Mouse (Mus musculus) kidney, embryonic 14.5 days (tissue): ENCODE measurements around the gene Armcx3. TPM values are rescaled to one million over a fixed set of nuclear protein-coding genes. Genes with fewer than 3 reads are reported as not detected.
"Not testable (repeated sequence)": the region's sequence is repeated elsewhere in the genome, so short reads cannot be mapped to it uniquely, and the experiment has no call there.

ENCODE experiments used
- ATAC-seq: fragments of 200-750 bp; cut with Nextera tagmentation; 2 replicates; pipeline ENCODE4 v1.8.0; 2017; ENCODE audit warnings: moderate number of reproducible peaks, mild to moderate bottlenecking, moderate TSS enrichment, moderate library complexity; ENCODE audit not compliant: low FRiP score, low TSS enrichment
- H3K27ac ChIP-seq: fragments of 300-500 bp; sonication (generic); 2 replicates; pipeline ENCODE4 v1.5.1; 2014; ENCODE audit warnings: low read depth, mild to moderate bottlenecking, low read length, moderate library complexity, mixed read lengths
- H3K27me3 ChIP-seq: fragments of 300-500 bp; sonication (generic); 2 replicates; pipeline ENCODE4 v1.6.1; 2014; ENCODE audit warnings: mild to moderate bottlenecking, low read length; ENCODE audit not compliant: control insufficient read depth, insufficient read depth
- H3K36me3 ChIP-seq: fragments of 300-500 bp; sonication (generic); 2 replicates; pipeline ENCODE4 v1.6.1; 2014; ENCODE audit warnings: low read length, mixed read lengths; ENCODE audit not compliant: control insufficient read depth, insufficient read depth
- H3K4me1 ChIP-seq: fragments of 300-500 bp; sonication (generic); 2 replicates; pipeline ENCODE4 v1.6.1; 2014; ENCODE audit warnings: low read length, mixed read lengths; ENCODE audit not compliant: control insufficient read depth, insufficient read depth
- H3K4me2 ChIP-seq: fragments of 300-500 bp; sonication (generic); replicated peaks from 2 replicates; pipeline ENCODE4 v1.6.1; 2014; ENCODE audit warnings: low read depth, mild to moderate bottlenecking, low read length
- H3K4me3 ChIP-seq: fragments of 300-500 bp; sonication (generic); 2 replicates; pipeline ENCODE4 v1.5.1; 2014; ENCODE audit warnings: mild to moderate bottlenecking, low read length
- H3K9ac ChIP-seq: fragments of 300-500 bp; sonication (generic); 2 replicates; pipeline ENCODE4 v1.6.1; 2014; ENCODE audit warnings: low read depth, mild to moderate bottlenecking, low read length, moderate library complexity
- H3K9me3 ChIP-seq: fragments of 300-500 bp; sonication (generic); 2 replicates; pipeline ENCODE4 v1.6.1; 2016; ENCODE audit warnings: low read length; ENCODE audit not compliant: control insufficient read depth
- WGBS: fragments of 180-500 bp; shearing (Covaris S2); extraction: QIAGEN DNeasy Blood & Tissue Kit; methylation state at CpG from one replicate; pipeline ENCODE4 v1.1.7; 2014; 5-methylcytosine and 5-hydroxymethylcytosine counted together
- polyA plus RNA-seq: library from polyadenylated mRNA; unstranded; fragments of >200 nt; fragmentation: Nextera tagmentation; extraction: Ambion mirVana; gene quantifications from 2 replicates; pipeline ENCODE4 v1.2.1, GENCODE M21; 2014

Gene Armcx3
- polyA plus RNA-seq, 1 experiment from 2014 or later: 56.3 TPM

DNA sequence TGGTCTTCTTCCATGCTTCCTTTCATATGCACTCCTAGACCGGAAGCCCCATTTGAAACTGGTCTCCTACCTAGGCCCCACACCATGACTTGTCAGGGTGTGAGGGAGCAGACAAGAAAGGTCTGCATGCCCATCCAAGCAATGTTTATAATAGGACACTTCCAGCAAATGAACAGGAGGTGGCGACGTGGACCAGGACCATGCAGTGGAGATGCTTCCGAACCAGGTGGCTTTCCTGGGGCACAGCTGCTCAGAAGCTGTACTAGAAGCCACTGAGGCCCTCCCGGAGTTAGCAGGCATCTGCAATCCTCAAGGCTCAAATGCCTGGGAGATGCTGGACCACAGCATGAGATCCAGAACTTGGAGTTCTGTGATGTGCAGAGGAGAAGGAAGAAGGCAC lies 9.9 kb upstream of the Armcx3 start:
- Histone ChIP-seq H3K9ac (no peak overlapping the region), H3K4me1 (no peaks in the 10 kb centered on the region), H3K4me2 (no peak overlapping the region), H3K9me3 (no peaks in the 10 kb centered on the region), H3K4me3 (no peak overlapping the region), H3K27me3 (peaks cover 3% of the 10 kb centered on the region; the same call in 1 of the 2 replicates), H3K27ac (no peak overlapping the region), H3K36me3 (no peaks in the 10 kb centered on the region)
- 30% methylated on average over 5 of the region's 5 CpGs for WGBS
- ATAC-seq: peak; percentile 58; the same call in 1 of the 2 replicates

DNA sequence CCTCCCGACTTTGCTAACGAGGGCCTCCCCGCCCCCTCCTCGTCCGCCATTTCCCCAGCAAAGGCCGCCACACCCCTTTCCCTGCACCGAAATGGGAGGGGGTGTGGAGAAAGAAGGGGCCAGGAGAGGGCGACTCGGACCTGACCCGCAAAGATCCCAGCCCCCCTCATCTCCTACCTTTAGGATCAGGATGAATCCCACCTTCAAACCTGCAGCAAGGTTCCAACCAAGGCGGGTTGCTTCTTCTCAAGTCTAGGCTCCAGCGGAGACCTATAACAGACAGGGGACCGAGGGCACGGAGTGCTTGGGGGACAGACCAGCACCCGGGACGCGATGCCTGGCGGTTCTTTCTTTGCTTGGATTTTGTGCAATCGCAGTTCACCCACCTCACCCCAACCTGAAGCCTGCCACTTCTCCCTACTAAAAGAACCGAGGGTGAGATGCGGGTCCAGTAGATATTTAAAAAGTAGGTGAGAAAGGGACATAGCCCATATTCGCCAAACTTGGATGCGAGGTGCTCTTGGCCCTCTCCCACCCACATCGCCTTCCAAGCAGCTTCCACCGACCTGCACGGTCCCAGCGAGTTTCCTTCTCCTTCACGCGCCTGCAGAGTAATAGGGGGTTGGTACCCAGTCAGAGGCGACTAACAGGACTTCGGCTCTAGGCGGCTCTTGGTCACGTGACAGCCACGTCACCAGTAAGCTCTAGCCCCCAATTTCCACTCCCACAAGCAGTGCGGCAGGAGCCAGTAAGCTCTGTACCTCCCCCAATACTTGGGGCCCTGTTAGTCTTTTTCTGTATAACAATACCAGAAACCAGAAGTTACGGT lies 5.4 kb upstream of the Armcx3 start, which contains the start of gene Armcx6:
Gene Armcx6 (minus strand): TSS at position 654 of the 829 bp plus-strand sequence.
- ATAC-seq: peak; percentile 89
- peak within 1 kb of the TSS; percentile 50 for H3K4me2 ChIP-seq
- no peaks in the 10 kb centered on the region for H3K9me3 ChIP-seq
- peak within 1 kb of the TSS; percentile 53 for H3K4me3 ChIP-seq
- peaks cover 6% of the 10 kb centered on the region; the same call in 1 of the 2 replicates for H3K27me3 ChIP-seq
- H3K9ac ChIP-seq: peak within 1 kb of the TSS; percentile 58
- no peaks in the 10 kb centered on the region for H3K36me3 ChIP-seq
- 27% methylated on average over 36 of the region's 36 CpGs for WGBS
- H3K4me1 ChIP-seq: no peaks in the 10 kb centered on the region
- H3K27ac ChIP-seq: peak within 1 kb of the TSS; percentile 67; the same call in 1 of the 2 replicates

DNA sequence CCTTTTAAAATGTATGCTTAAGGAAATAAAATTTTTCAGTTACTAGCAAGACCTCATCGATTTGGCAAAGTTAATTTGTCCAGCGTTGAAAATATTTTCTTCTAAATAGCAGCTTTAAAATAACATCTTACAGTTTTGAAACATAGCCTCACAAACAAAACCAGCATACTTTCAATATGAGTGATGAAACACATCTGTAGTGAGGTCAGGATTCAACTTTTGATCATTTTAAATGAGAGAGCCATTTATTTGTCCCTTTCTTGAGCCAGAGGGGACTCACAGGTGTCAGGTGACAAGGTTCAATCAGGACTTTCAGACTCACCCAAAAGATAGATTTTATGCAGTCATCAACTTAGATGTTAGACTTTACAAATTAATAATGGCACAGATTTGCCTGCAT lies 4.5 kb upstream of the Armcx3 start:
- no peak overlapping the region for H3K9ac ChIP-seq
- H3K9me3 ChIP-seq: no peaks in the 10 kb centered on the region
- no peak for ATAC-seq
- H3K4me2 ChIP-seq: no peak overlapping the region
- WGBS: 59% methylated on average over 2 of the region's 2 CpGs
- no peak overlapping the region for H3K27ac ChIP-seq
- no peaks in the 10 kb centered on the region for H3K4me1 ChIP-seq
- H3K4me3 ChIP-seq: no peak overlapping the region
- peaks cover 6% of the 10 kb centered on the region; the same call in 1 of the 2 replicates for H3K27me3 ChIP-seq
- H3K36me3 ChIP-seq: no peaks in the 10 kb centered on the region

DNA sequence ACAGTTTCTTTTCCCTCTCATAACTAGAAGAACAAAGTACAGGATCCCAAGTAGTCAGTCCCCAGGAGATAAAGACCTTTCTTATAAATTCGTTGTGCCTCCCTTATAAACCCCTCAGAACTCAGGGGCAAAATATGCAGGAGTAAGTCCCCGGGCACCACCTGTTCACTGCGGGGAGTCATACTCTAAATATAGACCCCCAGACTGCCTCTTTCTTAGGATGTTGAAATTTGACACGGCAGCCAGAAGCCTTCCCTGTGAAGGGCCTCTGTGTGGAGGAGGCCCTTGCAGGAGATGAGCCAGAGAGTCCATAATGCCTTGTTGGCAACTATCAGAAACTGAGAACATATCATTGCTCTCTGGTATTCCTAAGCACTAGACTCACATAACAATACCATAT lies 3.8 kb upstream of the Armcx3 start:
- Histone ChIP-seq H3K9ac (no peak overlapping the region), H3K4me2 (no peak overlapping the region), H3K4me3 (no peak overlapping the region), H3K36me3 (no peaks in the 10 kb centered on the region), H3K4me1 (no peaks in the 10 kb centered on the region), H3K9me3 (no peaks in the 10 kb centered on the region), H3K27ac (no peak overlapping the region), H3K27me3 (peaks cover 6% of the 10 kb centered on the region; the same call in 1 of the 2 replicates)
- 43% methylated on average over 4 of the region's 4 CpGs for WGBS
- no peak for ATAC-seq

DNA sequence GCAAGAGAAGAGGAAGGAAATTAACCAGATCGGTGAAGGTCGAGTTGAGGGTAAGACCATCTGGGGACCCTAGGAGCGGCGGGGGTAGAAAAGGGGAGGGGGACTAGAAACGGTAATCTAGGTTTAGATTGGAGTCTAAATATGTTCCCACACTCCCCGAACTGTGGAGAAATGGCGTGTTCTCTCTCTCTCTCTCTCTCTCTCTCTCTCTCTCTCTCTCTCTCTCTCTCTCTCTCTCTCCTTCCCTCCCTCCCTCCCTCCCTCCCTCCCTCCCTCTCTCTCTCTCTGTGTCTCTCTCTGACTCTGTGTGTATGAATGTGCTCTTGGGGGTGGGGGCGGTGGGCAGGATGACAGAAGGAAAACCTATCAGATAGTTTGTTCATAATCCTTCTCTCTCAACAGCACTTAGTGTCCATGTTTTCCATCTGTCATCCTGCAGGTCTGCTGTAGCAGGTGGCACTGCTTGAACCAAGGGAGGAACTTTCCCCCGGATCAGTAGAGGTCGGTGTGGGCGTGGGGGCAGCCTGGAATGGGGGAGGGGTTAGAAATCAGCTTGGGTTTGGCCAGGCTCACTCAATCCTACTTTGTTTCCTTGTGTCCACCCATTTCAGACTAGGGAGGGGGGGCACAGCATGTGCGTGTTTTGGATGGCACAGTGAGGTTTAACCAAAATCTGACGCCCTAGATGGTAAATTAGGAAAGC lies 1.0 kb downstream of the Armcx3 start:
- H3K27ac ChIP-seq: no peak overlapping the region; the same call in 1 of the 2 replicates
- H3K27me3 ChIP-seq: peaks cover 2% of the 10 kb centered on the region; the same call in 1 of the 2 replicates
- no peaks in the 10 kb centered on the region for H3K4me1 ChIP-seq
- peak; percentile 61; the same call in 1 of the 2 replicates for ATAC-seq
- peak overlapping the region; percentile 45 for H3K4me3 ChIP-seq
- H3K36me3 ChIP-seq: no peaks in the 10 kb centered on the region
- no peaks in the 10 kb centered on the region for H3K9me3 ChIP-seq
- H3K9ac ChIP-seq: peak overlapping the region; percentile 53
- peak overlapping the region; percentile 34 for H3K4me2 ChIP-seq
- WGBS: 33% methylated on average over 13 of the region's 13 CpGs

DNA sequence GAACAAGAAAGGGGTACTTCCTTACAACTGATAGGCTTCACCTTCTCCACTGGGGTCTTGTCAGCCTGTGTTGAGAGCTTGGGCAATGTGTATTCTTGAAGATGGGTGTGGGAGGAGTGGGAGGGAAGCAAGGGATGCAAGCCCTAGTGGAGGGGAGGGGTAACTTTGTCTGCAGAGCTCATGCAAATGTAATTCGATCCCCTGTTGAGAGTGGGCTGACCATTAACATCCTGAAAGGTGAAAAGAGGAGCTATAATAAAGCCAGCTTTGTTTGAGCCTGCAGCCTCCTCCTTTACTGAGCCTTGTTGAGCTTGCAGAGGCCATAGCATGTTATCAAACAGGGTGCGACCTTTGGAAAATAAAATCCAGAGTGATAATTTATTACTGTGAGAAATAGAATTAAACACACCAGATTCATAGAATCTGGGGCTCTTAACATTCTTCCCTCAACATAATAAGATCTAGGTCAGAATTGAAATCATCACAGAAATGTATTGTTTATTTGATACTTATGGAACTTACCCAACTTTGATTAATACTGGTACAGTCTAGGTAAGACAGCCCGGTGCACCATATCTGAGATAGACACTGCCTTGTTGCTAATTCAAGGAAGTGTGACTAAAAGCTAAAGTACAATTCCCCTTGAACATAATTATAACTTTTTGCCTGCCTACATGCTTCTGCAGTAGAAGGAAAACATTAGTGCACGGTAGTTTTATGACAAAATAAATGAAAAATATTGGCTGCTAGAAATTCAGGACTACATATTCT lies 7.2 kb downstream of the Armcx3 start:
- WGBS: 32% methylated on average over 4 of the region's 4 CpGs
- H3K4me1 ChIP-seq, H3K9me3 ChIP-seq, H3K27me3 ChIP-seq, H3K4me3 ChIP-seq, H3K9ac ChIP-seq, H3K27ac ChIP-seq, H3K4me2 ChIP-seq, H3K36me3 ChIP-seq: not testable (repeated sequence)
- ATAC-seq: peak; percentile 98

DNA sequence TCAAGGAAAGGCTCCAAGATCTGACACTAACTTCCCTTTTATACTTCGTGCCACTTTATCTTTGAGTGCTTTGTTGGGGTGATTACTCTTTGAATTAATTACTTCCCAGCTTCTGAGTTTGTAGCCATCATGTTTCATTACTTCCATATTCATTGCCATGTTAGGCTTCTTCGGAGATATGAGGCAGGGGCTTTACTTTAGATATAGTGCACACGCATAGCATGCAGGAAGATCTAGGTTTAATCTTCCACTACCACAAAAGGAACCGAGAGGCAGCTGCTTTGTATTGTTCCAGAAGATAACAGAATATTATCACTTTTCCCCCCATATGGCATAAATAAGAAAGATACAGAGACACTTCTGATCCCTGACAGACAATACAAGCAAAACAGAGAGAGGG lies 31.3 kb downstream of the Armcx3 start:
- no peaks in the 10 kb centered on the region for H3K4me1 ChIP-seq
- H3K9me3 ChIP-seq: no peaks in the 10 kb centered on the region
- no peak overlapping the region for H3K27ac ChIP-seq
- no peak for ATAC-seq
- H3K36me3 ChIP-seq: no peaks in the 10 kb centered on the region
- no peaks in the 10 kb centered on the region for H3K27me3 ChIP-seq
- 73% methylated on average over 4 of the region's 4 CpGs for WGBS
- H3K4me2 ChIP-seq: no peak overlapping the region
- H3K9ac ChIP-seq: no peak overlapping the region
- H3K4me3 ChIP-seq: no peak overlapping the region

DNA sequence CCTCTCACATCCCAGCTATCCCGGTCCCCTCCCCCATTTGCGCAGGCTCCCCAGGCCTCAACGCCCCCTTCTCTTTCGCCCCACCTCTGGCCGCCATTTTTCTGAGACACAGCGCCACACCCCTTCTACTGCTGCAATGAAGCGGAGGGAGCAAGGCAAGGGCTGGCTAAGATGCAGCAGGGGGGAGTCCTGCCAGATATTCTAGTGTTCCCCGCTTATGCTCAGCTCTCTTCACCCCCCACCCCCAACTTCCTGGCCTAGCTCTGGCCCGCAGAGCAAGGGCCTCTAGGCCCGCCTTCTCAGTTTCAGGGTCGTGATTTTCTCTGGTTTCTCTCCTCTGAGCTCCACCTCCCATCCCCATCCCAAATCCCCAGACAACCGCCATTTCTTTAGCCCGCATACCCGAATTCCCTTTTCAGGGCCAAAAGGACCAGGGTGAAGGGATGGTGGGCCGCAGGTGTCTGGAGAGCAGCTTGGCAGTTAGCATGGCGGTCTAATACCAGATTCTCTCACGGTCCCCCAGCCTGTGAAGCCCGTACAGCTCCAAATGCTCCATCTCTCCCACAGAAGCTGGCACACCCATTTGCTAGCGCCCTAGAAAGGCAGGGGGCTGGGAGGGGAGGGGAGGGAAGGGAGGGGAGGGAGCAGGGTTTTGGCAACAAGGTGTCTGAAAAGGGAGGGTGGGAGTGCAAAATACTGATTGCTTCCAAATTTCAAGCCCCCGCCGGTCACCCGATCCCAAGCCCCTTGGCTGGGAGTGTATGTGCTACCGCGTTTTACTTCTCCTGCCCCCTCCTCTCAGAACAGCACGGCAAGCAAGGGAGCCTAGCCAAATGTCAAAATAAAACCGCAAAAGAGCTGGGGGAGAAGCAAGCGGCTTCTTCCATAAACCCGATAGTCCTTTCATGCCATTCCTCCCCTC lies 51.7 kb downstream of the Armcx3 start:
- H3K4me1 ChIP-seq: no peaks in the 10 kb centered on the region
- H3K4me3 ChIP-seq: peak overlapping the region; percentile 62
- ATAC-seq: peak; percentile 88
- peaks cover 13% of the 10 kb centered on the region; the same call in 1 of the 2 replicates for H3K36me3 ChIP-seq
- H3K27ac ChIP-seq: peak overlapping the region; percentile 55
- no peaks in the 10 kb centered on the region for H3K9me3 ChIP-seq
- H3K4me2 ChIP-seq: peak overlapping the region; percentile 42
- H3K9ac ChIP-seq: peak overlapping the region; percentile 62
- H3K27me3 ChIP-seq: no peaks in the 10 kb centered on the region; the same call in 1 of the 2 replicates
- WGBS: 24% methylated on average over 28 of the region's 28 CpGs
